Mouse (Mus musculus): ENCODE results near the gene Pnpla3.
"Not testable (repeated sequence)": the region's sequence is repeated elsewhere in the genome, so short reads cannot be mapped to it uniquely, and the experiment has no call there.

Gene Pnpla3

DNA sequence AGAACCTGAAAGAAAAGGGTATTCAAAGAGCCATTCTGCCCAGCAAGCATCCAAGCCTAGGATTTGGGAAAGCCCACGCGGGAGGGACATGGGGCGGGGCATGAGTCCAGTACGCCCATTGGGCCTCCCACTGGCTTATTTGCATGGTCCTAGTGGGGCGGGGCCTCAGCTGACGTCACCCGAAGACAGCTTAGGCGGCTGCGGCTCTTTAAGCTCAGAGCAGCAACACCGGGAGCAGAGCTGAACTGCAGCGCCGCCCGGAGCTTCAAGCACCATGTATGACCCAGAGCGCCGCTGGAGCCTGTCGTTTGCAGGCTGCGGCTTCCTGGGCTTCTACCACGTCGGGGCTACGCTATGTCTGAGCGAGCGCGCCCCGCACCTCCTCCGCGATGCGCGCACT lies at the start of gene Pnpla3:
Gene Pnpla3, plus strand, starts transcription at position 238 of the 400 bp plus-strand sequence.
- in situ Hi-C loops (cut with MboI, MseI) = no loop called here

GRCm38 (mm10) chr15:84120612-84121011 lies 47.0 kb upstream of the Pnpla3 start:
- in situ Hi-C loops (cut with MboI, MseI) = no loop called here

DNA sequence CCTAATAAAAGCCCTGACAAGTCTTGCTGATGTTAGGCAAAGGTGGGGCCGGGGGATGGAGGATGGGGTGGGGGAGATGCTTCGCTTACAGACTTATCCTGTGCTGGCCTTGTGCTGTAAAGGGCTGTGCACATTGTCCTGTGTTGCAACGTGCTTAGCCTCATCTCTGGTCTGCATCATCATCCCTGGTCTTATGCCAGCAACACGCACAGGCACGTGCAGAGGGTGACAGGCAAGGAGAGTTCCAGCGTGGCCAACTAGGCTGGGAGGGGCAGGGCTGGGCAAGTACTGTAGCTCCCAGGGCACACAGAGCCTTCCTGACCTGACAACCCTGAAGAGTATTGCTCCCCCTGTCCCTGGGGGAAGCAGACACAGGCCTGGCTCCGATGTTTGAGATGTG lies 46.6 kb upstream of the Pnpla3 start:
- in situ Hi-C loops (cut with MboI, MseI) = no loop called here

DNA sequence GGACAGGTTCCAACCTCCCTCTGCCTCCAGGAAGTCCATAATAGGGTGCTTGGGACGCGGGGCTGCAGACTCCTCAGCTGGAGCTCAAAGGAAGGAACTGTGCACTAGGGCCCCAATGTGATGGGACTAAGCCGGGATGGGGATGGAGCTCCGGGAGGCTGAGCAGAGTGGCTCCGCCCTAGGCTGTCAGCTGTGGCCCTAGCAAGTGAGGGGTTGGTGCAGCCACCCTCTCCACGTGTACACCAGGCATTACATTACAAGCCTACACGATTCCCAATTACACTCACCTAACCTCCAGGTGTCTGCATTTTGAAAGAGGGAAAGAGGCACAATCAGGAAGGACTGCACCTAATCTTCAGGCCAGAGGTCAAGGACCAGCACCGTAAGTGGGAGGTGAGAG lies 44.6 kb upstream of the Pnpla3 start, which contains the start of gene Pnpla5:
Gene Pnpla5, minus strand, starts transcription at position 101 of the 400 bp plus-strand sequence.
- in situ Hi-C loops (cut with MboI, MseI) = no loop called here

DNA sequence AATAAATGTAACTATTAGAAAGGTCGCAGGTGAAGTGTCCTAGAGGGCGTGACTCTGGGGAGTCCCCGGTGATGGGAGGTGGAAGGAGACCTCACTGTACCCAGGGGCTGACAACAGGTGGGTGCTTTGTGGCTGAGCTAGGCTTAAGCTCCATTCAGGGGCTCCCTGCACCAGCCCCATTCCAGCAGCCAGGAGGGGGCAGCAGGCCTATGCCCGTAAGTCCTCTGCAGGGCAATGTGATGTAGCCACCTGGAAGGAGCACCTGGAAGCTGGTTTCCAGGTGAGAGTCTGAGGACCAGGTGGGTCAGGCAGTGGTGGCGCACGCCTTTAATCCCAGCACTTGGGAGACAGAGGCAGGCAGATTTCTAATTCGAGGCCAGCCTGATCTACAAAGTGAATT lies 43.6 kb upstream of the Pnpla3 start:
- in situ Hi-C loops (cut with MboI, MseI) = no loop called here

DNA sequence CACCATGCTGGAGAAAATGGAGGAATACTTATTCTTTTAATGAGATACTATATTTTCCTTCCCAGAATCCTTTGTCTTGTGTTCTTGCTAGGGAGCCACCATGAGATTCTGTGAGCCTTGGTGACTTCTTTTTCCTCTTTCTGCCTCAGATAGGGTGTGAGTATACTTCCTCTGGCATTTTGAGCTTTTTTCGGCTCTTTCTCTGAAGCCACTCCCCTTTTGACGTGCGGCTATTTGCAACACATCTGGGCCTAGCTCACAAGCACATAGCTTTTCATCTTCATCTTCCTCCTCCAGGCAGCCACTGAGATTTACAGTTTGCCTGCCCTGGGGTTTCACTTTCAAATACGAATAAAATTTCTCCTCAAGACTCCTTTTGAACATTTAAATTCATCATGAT lies 41.2 kb upstream of the Pnpla3 start:
- in situ Hi-C loops (cut with MboI, MseI) = no loop called here

DNA sequence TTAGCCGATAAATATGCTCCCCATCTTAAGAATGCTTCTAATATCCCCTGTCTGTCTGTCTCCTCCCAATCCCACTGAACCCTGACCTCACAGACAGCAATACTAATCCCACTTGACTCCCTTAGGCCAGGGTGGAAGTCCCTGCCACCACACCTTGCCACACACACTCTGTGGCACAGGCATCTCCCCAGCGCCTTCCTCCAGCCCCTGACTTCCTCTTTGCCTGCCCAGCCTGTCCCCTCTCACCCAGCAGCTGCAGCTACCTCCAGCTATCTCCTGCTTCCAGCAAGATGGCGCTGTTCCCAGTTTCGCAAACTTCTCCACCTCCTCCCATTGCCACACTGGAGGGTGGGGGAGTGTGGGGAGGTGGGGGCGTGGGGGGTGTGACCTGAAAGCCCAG lies 40.8 kb upstream of the Pnpla3 start:
- in situ Hi-C loops (cut with MboI, MseI) = no loop called here

- in situ Hi-C loops (cut with MboI, MseI) = no loop called here
Observed at GRCm38 (mm10) chr15:84131096-84131786, 36.4 kb upstream of the Pnpla3 start.

DNA sequence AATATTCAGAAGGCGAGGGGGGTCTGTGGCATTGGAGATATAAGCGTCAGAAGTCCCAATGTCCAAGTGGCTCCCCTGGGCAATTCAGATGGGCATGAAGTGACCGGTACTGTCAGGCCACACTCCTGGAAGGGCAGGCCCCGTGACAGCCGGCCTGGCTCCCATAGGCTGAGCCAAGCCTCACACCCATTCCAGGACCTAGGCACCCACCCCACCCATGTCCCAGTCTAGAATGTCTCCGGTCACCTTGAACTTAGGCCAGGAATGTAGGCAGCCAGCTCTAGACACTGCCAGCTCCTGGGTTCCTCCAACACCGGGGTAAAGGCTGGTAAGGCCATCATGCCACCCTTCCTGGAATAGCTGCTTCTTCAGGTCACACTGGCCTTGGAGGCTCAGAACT lies 35.7 kb upstream of the Pnpla3 start:
- in situ Hi-C loops (cut with MboI, MseI) = no loop called here

- in situ Hi-C loops (cut with MboI, MseI) = no loop called here
Observed at GRCm38 (mm10) chr15:84133440-84133839, 34.2 kb upstream of the Pnpla3 start.

GRCm38 (mm10) chr15:84135472-84135871 lies 32.2 kb upstream of the Pnpla3 start:
- in situ Hi-C loops (cut with MboI, MseI) = no loop called here

- in situ Hi-C loops (cut with MboI, MseI) = no loop called here
Observed at GRCm38 (mm10) chr15:84136473-84137415, 30.9 kb upstream of the Pnpla3 start.

- in situ Hi-C loops (cut with MboI, MseI) = no loop called here
Observed at GRCm38 (mm10) chr15:84139592-84140005, 28.0 kb upstream of the Pnpla3 start.

DNA sequence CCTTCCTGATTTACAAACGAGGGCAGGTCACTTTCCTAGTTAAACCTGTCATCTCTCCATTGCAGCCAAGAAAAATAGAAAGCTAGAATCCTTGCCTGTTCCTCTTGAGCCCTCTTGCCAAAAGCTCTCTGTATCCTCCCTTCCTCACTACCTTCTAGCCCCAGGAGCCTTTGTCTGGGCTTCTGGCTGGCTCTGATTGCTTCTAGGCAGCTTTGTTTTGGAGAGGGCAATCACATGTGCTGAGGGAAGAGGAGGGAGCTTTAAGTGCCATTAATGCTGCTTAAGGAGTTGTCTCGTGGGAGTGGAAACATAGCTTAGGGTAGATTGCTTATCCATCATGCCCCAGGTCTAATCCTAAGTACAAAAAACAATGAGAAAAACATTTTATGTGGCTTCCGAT lies 27.5 kb upstream of the Pnpla3 start:
- in situ Hi-C loops (cut with MboI, MseI) = no loop called here

GRCm38 (mm10) chr15:84140929-84141328 lies 26.7 kb upstream of the Pnpla3 start:
- in situ Hi-C loops (cut with MboI, MseI) = no loop called here

DNA sequence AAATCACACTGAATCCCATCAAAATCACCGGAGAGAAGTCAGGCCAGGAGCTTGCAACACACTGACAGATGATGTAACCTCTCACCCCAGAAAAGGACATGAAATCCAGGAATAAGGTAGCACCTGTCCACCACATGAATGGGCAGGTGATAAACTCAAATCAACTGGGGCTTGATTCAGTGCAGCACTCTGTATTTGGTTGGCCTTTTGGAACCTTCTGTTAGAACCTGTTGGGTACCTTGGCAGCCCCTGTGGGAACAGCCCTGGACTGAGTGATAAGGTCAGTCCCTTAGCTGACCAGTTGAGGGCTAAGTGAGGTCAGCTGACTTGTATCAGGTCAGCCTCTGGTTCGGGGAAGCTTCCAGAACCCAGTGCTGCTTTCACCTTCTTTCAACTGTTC lies 11.5 kb upstream of the Pnpla3 start:
- in situ Hi-C loops (cut with MboI, MseI) = no loop called here

DNA sequence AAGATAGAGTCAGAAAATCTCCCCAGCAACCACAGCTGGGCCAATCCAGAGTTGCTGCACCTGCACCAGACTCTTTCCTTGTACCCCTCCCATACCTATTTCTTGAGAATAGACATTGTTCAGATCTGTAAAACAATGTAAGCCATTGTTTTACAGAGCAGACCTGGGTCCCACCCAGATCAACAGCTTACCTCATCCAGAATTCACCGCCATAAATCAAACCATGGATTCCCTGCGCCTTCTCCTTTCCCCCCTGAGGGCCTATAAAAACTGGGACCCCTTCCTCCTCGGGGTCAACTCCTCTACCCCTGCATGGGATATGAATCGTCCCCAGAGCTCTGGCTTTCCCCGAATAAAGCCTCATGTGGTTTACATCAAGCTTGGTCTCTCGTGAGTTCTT lies 10.1 kb upstream of the Pnpla3 start:
- in situ Hi-C loops (cut with MboI, MseI) = not testable (repeated sequence)

GRCm38 (mm10) chr15:84161871-84162270 lies 5.8 kb upstream of the Pnpla3 start:
- in situ Hi-C loops (cut with MboI, MseI) = no loop called here

- in situ Hi-C loops (cut with MboI, MseI) = no loop called here
Observed at GRCm38 (mm10) chr15:84166818-84167217, 819 bp upstream of the Pnpla3 start.

GRCm38 (mm10) chr15:84168170-84169161 lies 829 bp downstream of the Pnpla3 start:
- in situ Hi-C loops (cut with MboI, MseI) = no loop called here

DNA sequence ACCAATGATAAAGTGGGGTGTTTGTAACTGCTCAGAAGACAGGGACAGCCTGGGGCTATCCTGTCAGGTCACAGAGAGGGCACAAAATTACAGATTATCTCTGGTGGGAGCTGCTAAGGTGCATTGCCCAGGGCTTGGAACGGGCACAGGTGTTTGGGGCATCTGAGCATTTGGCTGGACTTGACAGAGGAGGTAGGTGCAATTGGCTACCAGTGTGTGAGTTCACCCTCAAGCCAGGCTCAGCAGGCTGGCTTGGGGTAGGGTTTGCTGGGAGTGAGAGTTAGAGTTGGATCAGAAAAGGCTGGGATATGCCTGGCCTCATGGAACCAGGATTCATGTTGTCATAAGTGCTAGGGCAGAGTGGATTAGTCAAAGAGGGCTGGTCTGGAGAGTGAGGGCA lies 1.9 kb downstream of the Pnpla3 start:
- in situ Hi-C loops (cut with MboI, MseI) = no loop called here

Data from T-helper 2 cell (primary cell).